Mouse (Mus musculus): Measurements from ENCODE around the gene Tbx2. TPM values are rescaled to one million over a fixed set of nuclear protein-coding genes. Genes with fewer than 3 reads are reported as not detected.

Gene Tbx2
- polyA plus RNA-seq (2014; fragmentation: Illumina TruSeq; extraction: RNeasy Lipid Tissue Mini Kit (QIAGEN cat#74804); ENCODE audit: low read depth, low replicate concordance) = 0.15 TPM

DNA sequence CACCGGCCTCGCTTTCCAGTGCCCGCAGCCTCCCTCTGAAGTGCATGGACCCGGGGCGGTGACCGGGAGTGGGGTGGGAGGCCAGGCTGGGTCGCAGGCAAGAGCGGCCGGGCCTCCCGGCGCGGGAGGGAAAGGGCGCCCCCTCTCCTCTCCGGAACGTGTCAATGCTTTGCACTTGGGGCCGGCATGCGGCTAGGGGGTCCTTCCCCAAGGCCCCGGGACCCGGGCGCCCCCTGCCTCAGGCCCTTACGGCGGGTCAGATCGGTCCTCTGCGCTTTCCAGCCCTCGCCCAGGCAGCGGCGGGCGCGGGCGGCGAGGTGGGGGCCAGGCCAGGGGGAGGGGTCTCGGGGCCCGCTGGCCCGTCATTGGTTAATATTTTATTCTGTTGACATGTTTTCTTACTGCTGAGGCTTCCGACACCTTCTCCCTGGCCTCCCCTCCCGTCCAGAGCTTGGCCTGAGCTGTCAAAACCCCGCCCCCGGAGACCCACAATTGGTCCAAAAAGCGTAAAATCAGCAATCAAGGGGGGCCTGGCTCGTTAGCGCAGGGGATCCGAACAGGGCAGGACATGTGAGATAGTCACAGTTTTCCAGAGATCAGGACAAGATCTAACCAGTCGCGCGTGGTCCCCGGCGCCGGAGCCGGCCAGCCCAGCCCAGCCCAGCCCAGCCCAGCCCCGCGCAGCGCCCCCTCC is at the start of gene Tbx2:
Tbx2 (plus strand) TSS at position 321 of the 694 bp plus-strand sequence.

DNA sequence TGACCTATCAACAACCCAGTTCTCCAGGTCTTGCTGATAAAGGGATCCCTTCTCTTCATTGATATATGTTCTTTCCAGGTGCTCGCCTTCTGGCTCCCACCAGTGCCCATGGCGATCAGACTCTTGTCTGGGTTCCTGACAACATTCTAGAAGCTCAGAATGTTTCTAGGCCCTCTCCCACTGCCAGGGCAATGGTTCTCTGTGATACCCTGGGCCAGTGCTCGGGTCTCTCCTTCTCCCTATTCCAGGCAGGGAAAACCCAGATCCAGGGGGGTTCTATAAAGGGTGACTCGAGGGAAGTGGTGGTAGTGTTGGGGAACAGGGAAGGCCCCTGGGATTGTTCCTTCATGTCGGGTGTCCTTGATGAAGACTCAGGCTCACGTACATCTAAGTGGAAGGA is 17.9 kb downstream of the Tbx2 start, which contains the start of gene Gm11444:
Gm11444 (minus strand) TSS at position 101 of the 400 bp plus-strand sequence.

DNA sequence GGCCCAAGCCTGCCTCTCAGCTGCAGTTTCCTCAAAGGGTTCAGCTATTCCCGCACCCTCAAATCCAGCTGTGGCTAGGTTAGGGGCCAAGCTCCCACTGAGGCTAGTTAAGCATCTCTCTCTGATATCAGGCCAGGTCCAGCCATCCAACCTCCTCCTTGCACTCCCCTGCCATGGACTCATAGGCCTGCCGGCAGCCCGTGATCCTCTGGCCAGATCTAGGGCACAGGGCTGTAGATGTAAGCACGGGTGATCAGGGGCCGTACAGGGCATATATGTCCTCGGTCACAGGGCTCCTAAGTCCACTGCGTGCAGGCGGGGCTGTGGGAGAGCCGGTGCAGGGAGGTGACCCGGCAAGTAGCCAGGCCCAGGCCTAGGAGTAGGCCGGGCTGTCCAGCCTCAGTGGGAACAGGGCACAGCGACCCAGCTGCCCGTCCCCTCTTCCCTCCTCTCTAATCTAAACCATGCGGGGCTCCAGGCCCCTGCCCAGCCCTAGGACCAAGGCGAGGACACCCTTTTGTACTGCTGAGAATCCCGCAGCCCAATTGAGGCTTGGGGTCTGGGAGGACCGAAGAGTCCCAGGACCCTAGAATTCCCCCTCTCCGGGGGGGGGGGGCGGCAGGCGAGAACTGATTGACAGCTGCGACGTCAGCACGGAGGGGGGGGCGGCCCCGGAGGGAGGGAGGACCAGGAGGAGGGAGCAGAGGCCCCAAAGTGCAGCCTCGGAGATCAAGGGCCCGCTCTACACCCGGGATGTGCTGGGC is 53.5 kb downstream of the Tbx2 start, which contains the start of gene Tbx4:
Tbx4 (plus strand) TSS at position 758 of the 764 bp plus-strand sequence.

Other genes with a start within 250 kb of the Tbx2 start
- 3.4 TPM for gene Gm11444, start 17.8 kb downstream of the Tbx2 start, polyA plus RNA-seq (2014; fragmentation: Illumina TruSeq; extraction: RNeasy Lipid Tissue Mini Kit (QIAGEN cat#74804); ENCODE audit: low read depth, low replicate concordance)
- 0.17 TPM for gene Tbx4, start 53.9 kb downstream of the Tbx2 start, polyA plus RNA-seq (2014; fragmentation: Illumina TruSeq; extraction: RNeasy Lipid Tissue Mini Kit (QIAGEN cat#74804); ENCODE audit: low read depth, low replicate concordance)